Mouse (Mus musculus): ENCODE data around the gene Rusc2.

GRCm38 (mm10) chr4:43384541-43384940, 2.8 kb downstream of the Rusc2 start:
- TF ChIP-seq CTCF (IDR thresholded peaks at IDR 0.05; ENCODE audit: control insufficient read depth, insufficient read depth, low read length) (no peak), POLR2A (IDR thresholded peaks at IDR 0.05; ENCODE audit: borderline replicate concordance, control insufficient read depth, low read depth, low read length) (no peak)
